Mouse (Mus musculus): ENCODE measurements at regions not wholly inside any gene's neighbourhood (a gene's known extent, or its start where the extent isn't known, plus 50 kb on each side); places are given as distances from the start of the nearest gene placed in this dataset.

- peak; percentile 77 for ATAC-seq (ENCODE audit: low TSS enrichment)
These were observed 100.8 kb upstream of the Fshr start for GRCm38 (mm10) chr17:89301325-89301724.

GRCm38 (mm10) chr17:89297277-89298002 lies 97.0 kb upstream of the Fshr start:
- no peak for ATAC-seq (ENCODE audit: low TSS enrichment)

- peak; percentile 64 for ATAC-seq (ENCODE audit: low TSS enrichment)
These were observed 80.8 kb upstream of the Fshr start for GRCm38 (mm10) chr17:89281321-89281720.

GRCm38 (mm10) chr17:89272141-89272540 lies 71.7 kb upstream of the Fshr start:
- no peak for ATAC-seq (ENCODE audit: low TSS enrichment)

- ATAC-seq (ENCODE audit: low TSS enrichment): no peak
These were observed 55.2 kb upstream of the Fshr start for GRCm38 (mm10) chr17:89255687-89256086.

- no peak for ATAC-seq (ENCODE audit: low TSS enrichment)
These were observed 50.3 kb upstream of the Fshr start for GRCm38 (mm10) chr17:89250811-89251210.
